Mouse (Mus musculus): ENCODE results near the gene Cers6. TPM values are rescaled to one million over a fixed set of nuclear protein-coding genes. Genes with fewer than 3 reads are reported as not detected.

The Cers6 gene
- total RNA-seq, 2 experiments from 2014 or later = 0.80 to 0.97 TPM

DNA sequence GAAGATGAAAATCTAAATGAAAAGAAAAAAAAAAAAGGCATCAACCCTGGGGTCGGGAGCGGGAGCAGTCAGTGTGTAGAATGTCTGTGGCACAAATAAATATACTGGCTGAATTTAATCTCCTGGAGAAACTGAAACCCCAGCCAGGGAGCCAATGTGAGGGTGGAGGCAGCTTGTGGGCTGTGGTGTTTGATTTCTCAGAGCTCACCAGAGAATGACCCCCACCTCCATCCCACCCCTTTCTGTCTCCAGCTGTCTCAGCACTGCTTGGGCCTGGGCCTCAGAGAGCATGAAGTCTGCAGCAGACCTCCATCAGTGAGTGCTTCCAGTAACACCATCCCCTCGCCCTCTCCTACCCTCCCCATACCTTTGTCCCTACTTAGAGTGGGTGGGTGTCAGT, 294.6 kb downstream of the Cers6 start:
- DNase-seq (ENCODE audit: low spot score) = peak; percentile 10

DNA sequence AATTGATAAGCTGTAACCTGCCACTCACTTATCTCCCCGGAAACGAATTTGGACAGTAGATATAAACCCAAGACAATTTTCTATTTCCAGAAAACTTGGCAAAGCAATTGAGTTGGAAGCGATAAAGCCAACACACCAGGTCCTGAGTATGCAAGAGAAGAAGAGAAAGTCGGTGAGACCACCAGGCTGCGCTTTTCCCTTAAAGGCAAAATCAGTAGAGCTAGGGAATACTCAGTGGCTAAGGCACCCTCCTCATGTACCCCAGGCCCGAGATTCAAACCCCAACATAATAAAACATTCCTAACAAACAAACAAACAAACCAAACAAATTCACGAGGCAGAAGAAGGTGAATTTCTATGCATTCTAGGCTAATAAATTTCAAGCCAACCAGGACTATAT, 295.0 kb downstream of the Cers6 start:
- no peak for DNase-seq (ENCODE audit: low spot score)

DNA sequence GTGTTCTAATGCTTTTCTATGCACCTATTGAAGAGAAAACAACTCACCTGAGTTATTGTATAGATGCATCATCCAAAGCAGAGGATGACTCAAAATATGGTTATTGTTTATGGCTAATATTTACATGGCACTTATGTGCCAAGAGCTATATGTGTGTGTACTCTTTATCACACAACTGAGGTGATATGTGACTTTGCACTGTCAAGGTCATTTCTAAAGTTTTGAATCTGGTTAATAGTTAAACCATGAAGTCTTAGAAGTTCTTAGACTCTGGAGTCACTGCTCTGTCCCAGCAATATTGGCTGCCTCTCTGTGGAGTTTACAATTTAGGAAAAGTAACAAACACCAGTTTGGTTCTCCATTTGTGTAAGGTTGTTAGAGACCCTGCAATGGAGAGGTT, 297.7 kb downstream of the Cers6 start:
- no peak for DNase-seq (ENCODE audit: low spot score)

Other genes starting within 250 kb of the Cers6 start
- gene 4932414N04Rik, start 205.0 kb upstream of the Cers6 start, total RNA-seq (2021) = not detected

Data from gastrocnemius, adult 18-20 months (tissue).